Mouse (Mus musculus) 416B (cell line): ENCODE data around the gene Hnrnpll.

ENCODE experiments used
- DNase-seq: peaks from one replicate; pipeline ENCODE4 v3.0.0; 2011; ENCODE audit warnings: low read depth

The Hnrnpll gene

GRCm38 (mm10) chr17:80061783-80062619 lies at the start of gene Hnrnpll:
Gene Hnrnpll, minus strand, starts transcription at chr17:80062334.
- DNase-seq, result peak; percentile 90

GRCm38 (mm10) chr17:80105348-80105978 lies 43.3 kb upstream of the Hnrnpll start:
- no peak for DNase-seq

- no peak for DNase-seq
These were observed 37.7 kb upstream of the Hnrnpll start for GRCm38 (mm10) chr17:80099823-80100222.

- DNase-seq, result no peak
These were observed 35.1 kb upstream of the Hnrnpll start for GRCm38 (mm10) chr17:80097221-80097620.

- no peak for DNase-seq
These were observed 34.6 kb upstream of the Hnrnpll start for GRCm38 (mm10) chr17:80096720-80097114.

GRCm38 (mm10) chr17:80096043-80096719 lies 34.0 kb upstream of the Hnrnpll start:
- no peak for DNase-seq

- no peak for DNase-seq
These were observed 33.2 kb upstream of the Hnrnpll start for GRCm38 (mm10) chr17:80095254-80095899.

- DNase-seq, result no peak
These were observed 29.9 kb upstream of the Hnrnpll start for GRCm38 (mm10) chr17:80091879-80092549.

GRCm38 (mm10) chr17:80090551-80090950 lies 28.4 kb upstream of the Hnrnpll start:
- DNase-seq, result no peak

GRCm38 (mm10) chr17:80088168-80088567 lies 26.0 kb upstream of the Hnrnpll start:
- DNase-seq, result no peak

GRCm38 (mm10) chr17:80086591-80086990 lies 24.5 kb upstream of the Hnrnpll start:
- no peak for DNase-seq

- DNase-seq, result no peak
These were observed 22.3 kb upstream of the Hnrnpll start for GRCm38 (mm10) chr17:80084424-80084823.

- DNase-seq, result no peak
These were observed 21.1 kb upstream of the Hnrnpll start for GRCm38 (mm10) chr17:80083223-80083622.

GRCm38 (mm10) chr17:80078726-80079125 lies 16.6 kb upstream of the Hnrnpll start:
- no peak for DNase-seq

GRCm38 (mm10) chr17:80067257-80067656 lies 5.1 kb upstream of the Hnrnpll start:
- DNase-seq, result peak; percentile 38

- DNase-seq, result no peak
These were observed 1.8 kb upstream of the Hnrnpll start for GRCm38 (mm10) chr17:80063840-80064495.

- no peak for DNase-seq
These were observed 1.3 kb upstream of the Hnrnpll start for GRCm38 (mm10) chr17:80063386-80063785.

- no peak for DNase-seq
These were observed 481 bp upstream of the Hnrnpll start for GRCm38 (mm10) chr17:80062620-80063010.

- DNase-seq, result peak; percentile 15
These were observed 1.0 kb downstream of the Hnrnpll start for GRCm38 (mm10) chr17:80060828-80061782.

- DNase-seq, result no peak
These were observed 2.0 kb downstream of the Hnrnpll start for GRCm38 (mm10) chr17:80060151-80060550.
